Mouse (Mus musculus): Measurements from ENCODE around the gene Cyp2c50. TPM values are rescaled to one million over a fixed set of nuclear protein-coding genes. Genes with fewer than 3 reads are reported as not detected.
"Not testable (repeated sequence)": the region's sequence is repeated elsewhere in the genome, so short reads cannot be mapped to it uniquely, and the experiment has no call there.

The Cyp2c50 gene
- not detected in 2 replicates for polyA plus RNA-seq (2015; fragmentation: Nextera tagmentation; extraction: Ambion mirVana)

DNA sequence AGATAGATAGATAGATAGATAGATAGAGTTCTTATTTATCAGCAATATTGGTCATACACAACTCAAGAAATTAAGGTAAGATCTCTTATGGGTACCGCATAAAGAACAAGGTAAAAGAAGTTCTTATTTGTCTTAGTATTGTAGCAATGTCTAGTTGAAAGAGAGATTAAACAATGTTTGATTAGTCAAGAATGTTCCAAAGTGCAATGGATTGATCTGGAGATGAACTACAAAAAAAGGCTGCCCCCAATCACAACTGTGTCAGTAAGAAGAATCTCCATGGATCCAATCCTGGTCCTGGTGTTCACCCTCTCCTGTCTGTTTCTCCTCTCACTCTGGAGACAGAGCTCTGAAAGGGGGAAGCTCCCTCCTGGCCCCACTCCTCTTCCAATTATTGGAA is at the start of gene Cyp2c50:
Gene Cyp2c50 (plus strand): TSS at position 268 of the 400 bp plus-strand sequence.
- not testable (repeated sequence) for H3K4me2 ChIP-seq (ENCODE audit: low read length); H3K4me3 ChIP-seq (ENCODE audit: low read depth, low read length); ATAC-seq; H3K9ac ChIP-seq (ENCODE audit: low read depth, low read length); H3K9me3 ChIP-seq (replicated peaks; ENCODE audit: control insufficient read depth, low read length, poor library complexity, severe bottlenecking); H3K36me3 ChIP-seq (ENCODE audit: control insufficient read depth, insufficient read depth, low read length); H3K27me3 ChIP-seq (ENCODE audit: control insufficient read depth, insufficient read depth, low read depth, low read length); H3K27ac ChIP-seq (ENCODE audit: low read length); H3K4me1 ChIP-seq (ENCODE audit: control insufficient read depth, insufficient read depth, low read length)
- 90% methylated on average over 1 of the region's 1 CpGs for WGBS

DNA sequence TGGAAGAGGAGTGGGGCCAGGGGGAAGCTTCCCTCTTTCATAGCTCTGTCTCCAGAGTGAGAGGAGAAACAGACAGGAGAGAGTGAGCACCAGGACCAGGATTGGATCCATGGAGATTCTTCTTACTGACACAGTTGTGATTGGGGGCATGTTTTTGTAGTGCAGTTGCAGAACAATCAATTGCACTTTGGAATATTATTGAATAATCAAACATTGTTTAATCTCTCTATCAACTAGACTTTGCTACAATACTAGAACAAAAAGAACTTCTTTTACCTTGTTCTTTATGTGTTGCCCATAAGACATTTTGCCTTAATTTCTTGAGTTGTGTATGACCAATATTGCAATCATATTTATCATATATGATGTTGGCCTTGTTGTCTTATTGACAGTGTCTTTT is 15.8 kb upstream of the Cyp2c50 start, which contains the start of gene Cyp2c54:
Gene Cyp2c54 (minus strand): TSS at position 127 of the 400 bp plus-strand sequence.
- Histone ChIP-seq H3K9ac (ENCODE audit: low read depth, low read length) (no peak within 1 kb of the TSS), H3K4me2 (ENCODE audit: low read length) (no peak within 1 kb of the TSS), H3K4me3 (ENCODE audit: low read depth, low read length) (no peak within 1 kb of the TSS), H3K36me3 (ENCODE audit: control insufficient read depth, insufficient read depth, low read length) (no peaks in the 10 kb centered on the region), H3K4me1 (ENCODE audit: control insufficient read depth, insufficient read depth, low read length) (no peaks in the 10 kb centered on the region), H3K27ac (ENCODE audit: low read length) (no peak within 1 kb of the TSS), H3K9me3 (replicated peaks; ENCODE audit: control insufficient read depth, low read length, poor library complexity, severe bottlenecking) (no peaks in the 10 kb centered on the region), H3K27me3 (ENCODE audit: control insufficient read depth, insufficient read depth, low read depth, low read length) (no peaks in the 10 kb centered on the region)
- ATAC-seq, result no peak

DNA sequence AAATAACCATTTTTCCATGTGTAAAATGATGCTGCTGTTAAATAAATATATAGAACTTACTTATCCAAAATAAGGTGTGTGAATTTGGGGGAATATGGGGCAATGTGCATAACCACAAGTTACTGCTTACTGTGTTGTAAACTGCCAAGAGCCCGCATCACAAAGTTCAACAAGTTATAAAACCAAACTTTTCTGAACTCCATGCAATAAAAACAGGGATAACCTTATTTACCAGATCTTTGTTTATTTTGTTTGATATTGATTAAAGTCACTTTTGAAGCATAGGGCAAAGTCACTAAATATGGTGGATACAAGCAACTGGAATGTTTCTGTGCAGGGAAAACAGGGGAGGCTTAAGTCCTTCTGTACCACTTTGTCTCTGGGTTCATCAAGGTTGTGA is 1.1 kb upstream of the Cyp2c50 start:
- 90% methylated on average over 1 of the region's 1 CpGs for WGBS
- Histone ChIP-seq H3K4me3 (ENCODE audit: low read depth, low read length) (no peak overlapping the region), H3K27ac (ENCODE audit: low read length) (no peak overlapping the region), H3K4me1 (ENCODE audit: control insufficient read depth, insufficient read depth, low read length) (no peaks in the 10 kb centered on the region), H3K27me3 (ENCODE audit: control insufficient read depth, insufficient read depth, low read depth, low read length) (no peaks in the 10 kb centered on the region), H3K36me3 (ENCODE audit: control insufficient read depth, insufficient read depth, low read length) (no peaks in the 10 kb centered on the region), H3K9me3 (replicated peaks; ENCODE audit: control insufficient read depth, low read length, poor library complexity, severe bottlenecking) (no peaks in the 10 kb centered on the region), H3K4me2 (ENCODE audit: low read length) (no peak overlapping the region), H3K9ac (ENCODE audit: low read depth, low read length) (no peak overlapping the region)
- ATAC-seq, result no peak

DNA sequence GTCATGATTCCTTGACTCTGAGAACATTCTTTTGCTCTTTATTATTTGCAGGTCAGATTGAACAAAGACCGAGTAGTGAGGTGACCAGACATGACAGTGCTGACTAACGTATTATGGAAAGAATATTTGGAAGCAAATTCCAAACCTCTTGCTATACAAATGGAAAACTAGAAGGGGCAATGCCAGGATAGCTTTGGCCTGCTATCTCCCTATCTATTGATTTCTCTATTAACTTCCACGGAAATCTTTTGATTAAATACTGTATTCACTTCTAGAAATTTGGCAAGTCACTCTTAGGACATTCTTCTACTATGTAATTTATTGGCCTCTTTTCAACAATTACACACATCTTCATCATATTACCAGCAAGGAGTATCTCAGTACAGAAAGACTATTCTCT is 1.6 kb downstream of the Cyp2c50 start:
- H3K36me3 ChIP-seq (ENCODE audit: control insufficient read depth, insufficient read depth, low read length), result no peaks in the 10 kb centered on the region
- H3K27me3 ChIP-seq (ENCODE audit: control insufficient read depth, insufficient read depth, low read depth, low read length), result no peaks in the 10 kb centered on the region
- ATAC-seq, result no peak
- WGBS, result 74% methylated on average over 3 of the region's 3 CpGs
- no peak overlapping the region for H3K9ac ChIP-seq (ENCODE audit: low read depth, low read length)
- H3K4me2 ChIP-seq (ENCODE audit: low read length), result no peak overlapping the region
- H3K4me3 ChIP-seq (ENCODE audit: low read depth, low read length), result no peak overlapping the region
- H3K27ac ChIP-seq (ENCODE audit: low read length), result no peak overlapping the region
- no peaks in the 10 kb centered on the region for H3K9me3 ChIP-seq (replicated peaks; ENCODE audit: control insufficient read depth, low read length, poor library complexity, severe bottlenecking)
- H3K4me1 ChIP-seq (ENCODE audit: control insufficient read depth, insufficient read depth, low read length), result no peaks in the 10 kb centered on the region

DNA sequence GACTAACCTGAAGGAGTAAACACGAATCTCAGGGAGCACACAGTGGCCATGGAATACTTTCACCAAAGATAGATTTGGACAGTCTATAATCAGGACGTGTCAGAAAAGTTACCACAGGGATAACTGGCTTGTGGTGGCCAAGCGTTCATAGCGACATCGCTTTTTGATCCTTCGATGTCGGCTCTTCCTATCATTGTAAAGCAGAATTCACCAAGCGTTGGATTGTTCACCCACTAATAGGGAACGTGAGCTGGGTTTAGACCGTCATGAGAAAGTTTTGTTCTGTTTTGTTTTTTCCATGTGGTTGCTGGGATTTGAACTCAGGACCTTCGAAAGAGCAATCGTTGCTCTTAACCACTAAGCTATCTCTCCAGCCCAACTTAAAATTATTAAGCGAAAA is 30.1 kb downstream of the Cyp2c50 start:
- WGBS, result 82% methylated on average over 13 of the region's 13 CpGs
- not testable (repeated sequence) for H3K9me3 ChIP-seq (replicated peaks; ENCODE audit: control insufficient read depth, low read length, poor library complexity, severe bottlenecking); H3K27ac ChIP-seq (ENCODE audit: low read length); H3K4me3 ChIP-seq (ENCODE audit: low read depth, low read length); H3K27me3 ChIP-seq (ENCODE audit: control insufficient read depth, insufficient read depth, low read depth, low read length); H3K4me1 ChIP-seq (ENCODE audit: control insufficient read depth, insufficient read depth, low read length); H3K36me3 ChIP-seq (ENCODE audit: control insufficient read depth, insufficient read depth, low read length); ATAC-seq; H3K4me2 ChIP-seq (ENCODE audit: low read length); H3K9ac ChIP-seq (ENCODE audit: low read depth, low read length)

DNA sequence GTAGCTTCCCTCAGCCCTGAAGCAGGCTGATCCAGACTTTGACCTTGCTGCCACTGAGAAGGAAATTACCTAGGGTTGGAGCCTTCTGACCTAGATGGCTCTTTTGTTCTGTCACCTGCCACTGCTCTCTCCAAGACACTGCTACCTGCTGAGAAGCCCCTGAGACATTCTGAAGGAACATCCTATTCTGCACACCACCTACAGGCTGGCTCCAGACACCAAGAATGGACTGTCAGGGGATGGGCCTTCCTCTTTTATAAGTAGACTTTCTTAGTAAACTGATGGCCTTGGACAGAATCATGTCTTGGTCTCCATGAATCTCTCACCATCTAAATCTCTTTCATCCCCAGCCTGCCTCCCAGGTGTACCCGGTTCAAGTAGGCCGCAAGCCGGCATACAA is 35.7 kb downstream of the Cyp2c50 start:
- H3K4me3 ChIP-seq (ENCODE audit: low read depth, low read length); H3K36me3 ChIP-seq (ENCODE audit: control insufficient read depth, insufficient read depth, low read length); H3K9me3 ChIP-seq (replicated peaks; ENCODE audit: control insufficient read depth, low read length, poor library complexity, severe bottlenecking); ATAC-seq; H3K27ac ChIP-seq (ENCODE audit: low read length); H3K27me3 ChIP-seq (ENCODE audit: control insufficient read depth, insufficient read depth, low read depth, low read length); H3K4me2 ChIP-seq (ENCODE audit: low read length); H3K4me1 ChIP-seq (ENCODE audit: control insufficient read depth, insufficient read depth, low read length); H3K9ac ChIP-seq (ENCODE audit: low read depth, low read length): not testable (repeated sequence)
- WGBS, result 88% methylated on average over 3 of the region's 3 CpGs

DNA sequence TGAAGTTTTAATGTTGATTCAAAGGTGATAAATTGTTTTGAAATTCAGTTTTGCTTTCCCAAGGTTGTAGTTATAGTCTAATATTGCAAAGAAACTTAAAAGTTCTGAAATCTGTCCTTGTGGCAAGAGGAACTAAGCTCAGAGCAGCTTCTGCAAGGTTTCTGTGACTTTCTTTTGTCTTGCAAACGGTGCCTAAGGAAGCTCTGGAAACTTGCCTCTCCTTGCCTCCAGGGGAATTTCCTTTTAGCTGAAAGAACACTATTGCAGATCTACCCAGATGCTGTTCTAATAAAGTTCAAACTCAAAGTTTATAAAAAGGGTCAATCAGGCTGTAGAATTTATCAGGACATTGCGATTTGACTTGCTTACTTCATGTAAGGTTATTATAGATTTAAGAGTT is 37.5 kb downstream of the Cyp2c50 start:
- H3K27me3 ChIP-seq (ENCODE audit: control insufficient read depth, insufficient read depth, low read depth, low read length); H3K4me3 ChIP-seq (ENCODE audit: low read depth, low read length); H3K9me3 ChIP-seq (replicated peaks; ENCODE audit: control insufficient read depth, low read length, poor library complexity, severe bottlenecking); H3K36me3 ChIP-seq (ENCODE audit: control insufficient read depth, insufficient read depth, low read length); H3K9ac ChIP-seq (ENCODE audit: low read depth, low read length); H3K4me1 ChIP-seq (ENCODE audit: control insufficient read depth, insufficient read depth, low read length); H3K27ac ChIP-seq (ENCODE audit: low read length); ATAC-seq; H3K4me2 ChIP-seq (ENCODE audit: low read length): not testable (repeated sequence)
- 24% methylated on average over 2 of the region's 2 CpGs for WGBS

Other genes starting within 250 kb of the Cyp2c50 start
- gene Cyp2c69, start 202.9 kb upstream of the Cyp2c50 start, polyA plus RNA-seq (2015; fragmentation: Nextera tagmentation; extraction: Ambion mirVana), result not detected in 2 replicates
- not detected in 2 replicates for gene Cyp2c37, start 97.3 kb upstream of the Cyp2c50 start, polyA plus RNA-seq (2015; fragmentation: Nextera tagmentation; extraction: Ambion mirVana)
- gene Cyp2c54, start 15.9 kb upstream of the Cyp2c50 start, polyA plus RNA-seq (2015; fragmentation: Nextera tagmentation; extraction: Ambion mirVana), result not detected in 2 replicates
- not detected in 2 replicates for gene Cyp2c70, start 97.6 kb downstream of the Cyp2c50 start, polyA plus RNA-seq (2015; fragmentation: Nextera tagmentation; extraction: Ambion mirVana)
- 5.0 and 8.4 TPM in 2 replicates for gene Pdlim1, start 182.2 kb downstream of the Cyp2c50 start, polyA plus RNA-seq (2015; fragmentation: Nextera tagmentation; extraction: Ambion mirVana)

Data from midbrain, embryonic 16.5 days (tissue).